Mouse (Mus musculus): ENCODE measurements around the gene Myh10. TPM values are rescaled to one million over a fixed set of nuclear protein-coding genes. Genes with fewer than 3 reads are reported as not detected.
A peak's percentile ranks its signal among the peaks of the same experiment; 100 is the strongest.
"Not testable (repeated sequence)": the region's sequence is repeated elsewhere in the genome, so short reads cannot be mapped to it uniquely, and the experiment has no call there.

Myh10 gene
- polyA plus RNA-seq, 1 experiment from 2014 or later = 175 TPM

GRCm38 (mm10) chr11:68805148-68805547 is 113.8 kb downstream of the Myh10 start:
- Histone ChIP-seq H3K27ac (no peak overlapping the region), H3K9ac (replicated peaks) (no peak overlapping the region), H3K4me1 (replicated peaks) (no peaks in the 10 kb centered on the region), H3K9me3 (no peaks in the 10 kb centered on the region), H3K4me3 (replicated peaks) (no peak overlapping the region), H3K27me3 (no peaks in the 10 kb centered on the region), H3K36me3 (peaks cover 99% of the 10 kb centered on the region), H3K4me2 (no peak overlapping the region)
- ATAC-seq (ENCODE audit: insufficient number of reproducible peaks, insufficient read depth, low FRiP score, low TSS enrichment, low read depth) = no peak
- WGBS = 71% methylated on average over 4 of the region's 4 CpGs

GRCm38 (mm10) chr11:68807787-68808186 is 116.4 kb downstream of the Myh10 start:
- no peak overlapping the region for H3K27ac ChIP-seq
- no peaks in the 10 kb centered on the region for H3K9me3 ChIP-seq
- H3K4me2 ChIP-seq = no peak overlapping the region
- ATAC-seq (ENCODE audit: insufficient number of reproducible peaks, insufficient read depth, low FRiP score, low TSS enrichment, low read depth) = 0 out of 2 replicates have a peak, but pooled peaks have one; percentile 66
- peaks cover 97% of the 10 kb centered on the region for H3K36me3 ChIP-seq
- 36% methylated on average over 6 of the region's 6 CpGs for WGBS
- no peak overlapping the region for H3K4me3 ChIP-seq (replicated peaks)
- no peak overlapping the region for H3K9ac ChIP-seq (replicated peaks)
- H3K27me3 ChIP-seq = no peaks in the 10 kb centered on the region
- no peaks in the 10 kb centered on the region for H3K4me1 ChIP-seq (replicated peaks)

- H3K27me3 ChIP-seq = no peaks in the 10 kb centered on the region
- no peak for ATAC-seq (ENCODE audit: insufficient number of reproducible peaks, insufficient read depth, low FRiP score, low TSS enrichment, low read depth)
- 82% methylated on average over 9 of the region's 9 CpGs for WGBS
- no peak overlapping the region for H3K4me3 ChIP-seq (replicated peaks)
- H3K4me1 ChIP-seq (replicated peaks) = no peaks in the 10 kb centered on the region
- H3K9me3 ChIP-seq = no peaks in the 10 kb centered on the region
- no peak overlapping the region for H3K9ac ChIP-seq (replicated peaks)
- H3K27ac ChIP-seq = no peak overlapping the region
- peaks cover 96% of the 10 kb centered on the region for H3K36me3 ChIP-seq
- H3K4me2 ChIP-seq = no peak overlapping the region
Observed at GRCm38 (mm10) chr11:68811881-68812577, 120.7 kb downstream of the Myh10 start.

- Histone ChIP-seq H3K36me3 (peaks cover 91% of the 10 kb centered on the region), H3K9me3 (no peaks in the 10 kb centered on the region), H3K4me2 (no peak overlapping the region), H3K4me1 (replicated peaks) (no peaks in the 10 kb centered on the region), H3K27ac (no peak overlapping the region), H3K27me3 (no peaks in the 10 kb centered on the region), H3K4me3 (replicated peaks) (no peak overlapping the region), H3K9ac (replicated peaks) (no peak overlapping the region)
- no peak for ATAC-seq (ENCODE audit: insufficient number of reproducible peaks, insufficient read depth, low FRiP score, low TSS enrichment, low read depth)
- 86% methylated on average over 8 of the region's 8 CpGs for WGBS
Observed at GRCm38 (mm10) chr11:68818416-68818815, 127.1 kb downstream of the Myh10 start.

GRCm38 (mm10) chr11:68819226-68819805 is 128.0 kb downstream of the Myh10 start:
- no peaks in the 10 kb centered on the region for H3K9me3 ChIP-seq
- H3K27ac ChIP-seq = 0 out of 2 replicates have a peak overlapping the region, but pooled peaks have one; percentile 35
- no peak overlapping the region for H3K4me3 ChIP-seq (replicated peaks)
- WGBS = 91% methylated on average over 14 of the region's 14 CpGs
- no peaks in the 10 kb centered on the region for H3K27me3 ChIP-seq
- ATAC-seq (ENCODE audit: insufficient number of reproducible peaks, insufficient read depth, low FRiP score, low TSS enrichment, low read depth) = no peak
- no peaks in the 10 kb centered on the region for H3K4me1 ChIP-seq (replicated peaks)
- peaks cover 90% of the 10 kb centered on the region for H3K36me3 ChIP-seq
- no peak overlapping the region for H3K9ac ChIP-seq (replicated peaks)
- H3K4me2 ChIP-seq = no peak overlapping the region

GRCm38 (mm10) chr11:68822326-68822725 is 131.0 kb downstream of the Myh10 start:
- Histone ChIP-seq H3K27ac (no peak overlapping the region), H3K36me3 (peaks cover 87% of the 10 kb centered on the region), H3K9ac (replicated peaks) (no peak overlapping the region), H3K4me3 (replicated peaks) (no peak overlapping the region), H3K27me3 (no peaks in the 10 kb centered on the region), H3K4me2 (no peak overlapping the region), H3K4me1 (replicated peaks) (no peaks in the 10 kb centered on the region), H3K9me3 (no peaks in the 10 kb centered on the region)
- WGBS = 84% methylated on average over 15 of the region's 15 CpGs
- no peak for ATAC-seq (ENCODE audit: insufficient number of reproducible peaks, insufficient read depth, low FRiP score, low TSS enrichment, low read depth)

- no peak overlapping the region for H3K4me3 ChIP-seq (replicated peaks)
- H3K36me3 ChIP-seq = peaks cover 79% of the 10 kb centered on the region
- 87% methylated on average over 3 of the region's 3 CpGs for WGBS
- H3K9ac ChIP-seq (replicated peaks) = no peak overlapping the region
- no peaks in the 10 kb centered on the region for H3K9me3 ChIP-seq
- H3K27me3 ChIP-seq = no peaks in the 10 kb centered on the region
- H3K27ac ChIP-seq = no peak overlapping the region
- H3K4me1 ChIP-seq (replicated peaks) = no peaks in the 10 kb centered on the region
- ATAC-seq (ENCODE audit: insufficient number of reproducible peaks, insufficient read depth, low FRiP score, low TSS enrichment, low read depth) = no peak
- H3K4me2 ChIP-seq = no peak overlapping the region
Observed at GRCm38 (mm10) chr11:68826735-68827134, 135.4 kb downstream of the Myh10 start.

- H3K36me3 ChIP-seq = peaks cover 90% of the 10 kb centered on the region
- H3K27me3 ChIP-seq; H3K9ac ChIP-seq (replicated peaks); ATAC-seq (ENCODE audit: insufficient number of reproducible peaks, insufficient read depth, low FRiP score, low TSS enrichment, low read depth); H3K27ac ChIP-seq; H3K4me1 ChIP-seq (replicated peaks); H3K4me3 ChIP-seq (replicated peaks); H3K4me2 ChIP-seq; H3K9me3 ChIP-seq: not testable (repeated sequence)
- WGBS = 91% methylated on average over 5 of the region's 5 CpGs
Observed at GRCm38 (mm10) chr11:68831580-68831979, 140.2 kb downstream of the Myh10 start.

- peaks cover 84% of the 10 kb centered on the region for H3K36me3 ChIP-seq
- H3K27ac ChIP-seq = no peak overlapping the region
- H3K9me3 ChIP-seq = no peaks in the 10 kb centered on the region
- no peak overlapping the region for H3K4me3 ChIP-seq (replicated peaks)
- no peak overlapping the region for H3K9ac ChIP-seq (replicated peaks)
- no peak overlapping the region for H3K4me2 ChIP-seq
- no peaks in the 10 kb centered on the region for H3K27me3 ChIP-seq
- 34% methylated on average over 4 of the region's 4 CpGs for WGBS
- no peaks in the 10 kb centered on the region for H3K4me1 ChIP-seq (replicated peaks)
- ATAC-seq (ENCODE audit: insufficient number of reproducible peaks, insufficient read depth, low FRiP score, low TSS enrichment, low read depth) = no peak
Observed at GRCm38 (mm10) chr11:68832793-68833192, 141.4 kb downstream of the Myh10 start.

- no peaks in the 10 kb centered on the region for H3K4me1 ChIP-seq (replicated peaks)
- no peak overlapping the region for H3K4me3 ChIP-seq (replicated peaks)
- no peak overlapping the region for H3K27ac ChIP-seq
- no peaks in the 10 kb centered on the region for H3K27me3 ChIP-seq
- H3K36me3 ChIP-seq = peaks cover 81% of the 10 kb centered on the region
- no peak for ATAC-seq (ENCODE audit: insufficient number of reproducible peaks, insufficient read depth, low FRiP score, low TSS enrichment, low read depth)
- H3K9me3 ChIP-seq = no peaks in the 10 kb centered on the region
- no peak overlapping the region for H3K4me2 ChIP-seq
- H3K9ac ChIP-seq (replicated peaks) = no peak overlapping the region
Observed at GRCm38 (mm10) chr11:68833593-68833992, 142.2 kb downstream of the Myh10 start.

- no peak overlapping the region for H3K4me2 ChIP-seq
- WGBS = 90% methylated on average over 3 of the region's 3 CpGs
- H3K9me3 ChIP-seq = no peaks in the 10 kb centered on the region
- H3K9ac ChIP-seq (replicated peaks) = no peak overlapping the region
- H3K4me1 ChIP-seq (replicated peaks) = no peaks in the 10 kb centered on the region
- no peak for ATAC-seq (ENCODE audit: insufficient number of reproducible peaks, insufficient read depth, low FRiP score, low TSS enrichment, low read depth)
- H3K27me3 ChIP-seq = no peaks in the 10 kb centered on the region
- no peak overlapping the region for H3K27ac ChIP-seq
- H3K4me3 ChIP-seq (replicated peaks) = no peak overlapping the region
- peaks cover 80% of the 10 kb centered on the region for H3K36me3 ChIP-seq
Observed at GRCm38 (mm10) chr11:68835034-68835433, 143.7 kb downstream of the Myh10 start.

GRCm38 (mm10) chr11:68839606-68840005 is 148.2 kb downstream of the Myh10 start:
- 99% methylated on average over 5 of the region's 5 CpGs for WGBS
- Histone ChIP-seq H3K36me3 (peaks cover 76% of the 10 kb centered on the region), H3K9ac (replicated peaks) (no peak overlapping the region), H3K4me2 (no peak overlapping the region), H3K4me3 (replicated peaks) (no peak overlapping the region), H3K27ac (no peak overlapping the region), H3K4me1 (replicated peaks) (no peaks in the 10 kb centered on the region), H3K27me3 (no peaks in the 10 kb centered on the region), H3K9me3 (no peaks in the 10 kb centered on the region)
- no peak for ATAC-seq (ENCODE audit: insufficient number of reproducible peaks, insufficient read depth, low FRiP score, low TSS enrichment, low read depth)
